Mouse (Mus musculus) neural tube, embryonic 15.5 days (tissue): ENCODE measurements around the gene Ifi203. TPM values are rescaled to one million over a fixed set of nuclear protein-coding genes. Genes with fewer than 3 reads are reported as not detected.
"Not testable (repeated sequence)": the region's sequence is repeated elsewhere in the genome, so short reads cannot be mapped to it uniquely, and the experiment has no call there.

Source experiments
- ATAC-seq: fragments of 200-750 bp; cut with Nextera tagmentation; 2 replicates; pipeline ENCODE4 v1.8.0; 2017; ENCODE audit warnings: mild to moderate bottlenecking, moderate TSS enrichment, moderate library complexity; ENCODE audit not compliant: low FRiP score
- H3K27ac ChIP-seq: fragments of 300-500 bp; sonication (generic); replicated peaks from 2 replicates; pipeline ENCODE4 v1.5.1; 2015; ENCODE audit warnings: mild to moderate bottlenecking, inconsistent platforms
- H3K27me3 ChIP-seq: fragments of 300-500 bp; sonication (generic); replicated peaks from 2 replicates; pipeline ENCODE4 v1.6.1; 2015; ENCODE audit warnings: inconsistent platforms
- H3K36me3 ChIP-seq: fragments of 300-500 bp; sonication (generic); 2 replicates; pipeline ENCODE4 v1.6.1; 2015; ENCODE audit warnings: inconsistent platforms
- H3K4me1 ChIP-seq: fragments of 300-500 bp; sonication (generic); 2 replicates; pipeline ENCODE4 v1.6.1; 2015; ENCODE audit warnings: inconsistent platforms
- H3K4me2 ChIP-seq: fragments of 300-500 bp; sonication (generic); 2 replicates; pipeline ENCODE4 v1.6.1; 2015; ENCODE audit warnings: inconsistent platforms, mild to moderate bottlenecking, moderate library complexity
- H3K4me3 ChIP-seq: fragments of 300-500 bp; sonication (generic); replicated peaks from 2 replicates; pipeline ENCODE4 v1.5.1; 2015; ENCODE audit warnings: mild to moderate bottlenecking, inconsistent platforms
- H3K9ac ChIP-seq: fragments of 300-500 bp; sonication (generic); replicated peaks from 2 replicates; pipeline ENCODE4 v1.6.1; 2015; ENCODE audit warnings: mild to moderate bottlenecking, inconsistent platforms
- H3K9me3 ChIP-seq: fragments of 300-500 bp; sonication (generic); replicated peaks from 2 replicates; pipeline ENCODE4 v1.6.1; 2016; ENCODE audit warnings: inconsistent platforms
- WGBS: fragments of 180-500 bp; shearing (Covaris S2); methylation state at CpG from one replicate; pipeline ENCODE4 v1.1.7; 2015; ENCODE audit warnings: mixed read lengths; 5-methylcytosine and 5-hydroxymethylcytosine counted together
- polyA plus RNA-seq: library from polyadenylated mRNA; unstranded; fragments of >200 nt; fragmentation: Nextera tagmentation; extraction: Ambion mirVana; gene quantifications from 2 replicates; pipeline ENCODE4 v1.2.1, GENCODE M21; 2015

The Ifi203 gene
- polyA plus RNA-seq, 1 experiment from 2014 or later: 0.69 TPM

GRCm38 (mm10) chr1:173942780-173943066 is 251 bp upstream of the Ifi203 start:
- H3K4me2 ChIP-seq, H3K4me3 ChIP-seq, H3K36me3 ChIP-seq, H3K9ac ChIP-seq, H3K4me1 ChIP-seq, H3K9me3 ChIP-seq, H3K27ac ChIP-seq, H3K27me3 ChIP-seq, ATAC-seq: not testable (repeated sequence)

- not testable (repeated sequence) for H3K27me3 ChIP-seq, ATAC-seq, H3K27ac ChIP-seq, H3K9me3 ChIP-seq, H3K9ac ChIP-seq, H3K36me3 ChIP-seq, H3K4me2 ChIP-seq, H3K4me3 ChIP-seq, H3K4me1 ChIP-seq
- 95% methylated on average over 2 of the region's 2 CpGs for WGBS
Measured at GRCm38 (mm10) chr1:173941522-173941921, 950 bp downstream of the Ifi203 start.

- not testable (repeated sequence) for H3K27ac ChIP-seq, H3K4me2 ChIP-seq, H3K27me3 ChIP-seq, H3K9me3 ChIP-seq, H3K4me1 ChIP-seq, ATAC-seq, H3K36me3 ChIP-seq, H3K9ac ChIP-seq, H3K4me3 ChIP-seq
- WGBS: 64% methylated on average over 3 of the region's 3 CpGs
Measured at GRCm38 (mm10) chr1:173919279-173919678, 23.2 kb downstream of the Ifi203 start.

- no peak for ATAC-seq
- Histone ChIP-seq H3K4me3 (no peak overlapping the region), H3K4me1 (no peaks in the 10 kb centered on the region), H3K9ac (no peak overlapping the region), H3K4me2 (no peak overlapping the region), H3K27ac (no peak overlapping the region), H3K27me3 (no peaks in the 10 kb centered on the region), H3K36me3 (no peaks in the 10 kb centered on the region), H3K9me3 (no peaks in the 10 kb centered on the region)
- 88% methylated on average over 2 of the region's 2 CpGs for WGBS
Measured at GRCm38 (mm10) chr1:173914559-173914958, 27.9 kb downstream of the Ifi203 start.

- H3K9ac ChIP-seq, H3K4me3 ChIP-seq, H3K4me2 ChIP-seq, ATAC-seq, H3K4me1 ChIP-seq, H3K27ac ChIP-seq, H3K9me3 ChIP-seq, H3K27me3 ChIP-seq, H3K36me3 ChIP-seq: not testable (repeated sequence)
Measured at GRCm38 (mm10) chr1:173913256-173913791, 29.1 kb downstream of the Ifi203 start.

- not testable (repeated sequence) for H3K27me3 ChIP-seq, H3K4me3 ChIP-seq, H3K9me3 ChIP-seq, H3K4me2 ChIP-seq, H3K9ac ChIP-seq, H3K4me1 ChIP-seq, H3K27ac ChIP-seq, H3K36me3 ChIP-seq, ATAC-seq
- WGBS: 90% methylated on average over 6 of the region's 6 CpGs
Measured at GRCm38 (mm10) chr1:173912548-173913255, 29.8 kb downstream of the Ifi203 start, which contains the start of gene Ifi211. TSS of gene Ifi211 (minus strand) at chr1:173913046.

- 95% methylated on average over 2 of the region's 2 CpGs for WGBS
- no peaks in the 10 kb centered on the region for H3K4me1 ChIP-seq
- H3K9me3 ChIP-seq: no peaks in the 10 kb centered on the region
- no peak overlapping the region for H3K4me2 ChIP-seq
- H3K27me3 ChIP-seq: no peaks in the 10 kb centered on the region
- no peak overlapping the region for H3K27ac ChIP-seq
- no peak for ATAC-seq
- no peak overlapping the region for H3K9ac ChIP-seq
- no peak overlapping the region for H3K4me3 ChIP-seq
- no peaks in the 10 kb centered on the region for H3K36me3 ChIP-seq
Measured at GRCm38 (mm10) chr1:173911808-173912464, 30.5 kb downstream of the Ifi203 start.

GRCm38 (mm10) chr1:173908390-173908789 is 34.1 kb downstream of the Ifi203 start:
- H3K9me3 ChIP-seq, ATAC-seq: not testable (repeated sequence)

GRCm38 (mm10) chr1:173905885-173906284 is 36.6 kb downstream of the Ifi203 start:
- not testable (repeated sequence) for ATAC-seq
- WGBS: 98% methylated on average over 4 of the region's 4 CpGs

More at GRCm38 (mm10) chr1:173908390-173908789, 34.1 kb downstream of the Ifi203 start:
- not testable (repeated sequence) for H3K4me1 ChIP-seq, H3K27ac ChIP-seq, H3K27me3 ChIP-seq, H3K9ac ChIP-seq, H3K4me2 ChIP-seq, H3K4me3 ChIP-seq, H3K36me3 ChIP-seq

GRCm38 (mm10) chr1:173889741-173890140 is 52.7 kb downstream of the Ifi203 start:
- H3K9me3 ChIP-seq, ATAC-seq, H3K36me3 ChIP-seq, H3K27ac ChIP-seq, H3K4me1 ChIP-seq, H3K9ac ChIP-seq, H3K4me2 ChIP-seq, H3K4me3 ChIP-seq, H3K27me3 ChIP-seq: not testable (repeated sequence)

More at GRCm38 (mm10) chr1:173905885-173906284, 36.6 kb downstream of the Ifi203 start:
- not testable (repeated sequence) for H3K4me1 ChIP-seq, H3K4me2 ChIP-seq, H3K27me3 ChIP-seq, H3K4me3 ChIP-seq, H3K9me3 ChIP-seq, H3K36me3 ChIP-seq, H3K9ac ChIP-seq, H3K27ac ChIP-seq

GRCm38 (mm10) chr1:173887026-173887787 is 55.3 kb downstream of the Ifi203 start:
- WGBS: 78% methylated on average over 1 of the region's 2 CpGs

More at GRCm38 (mm10) chr1:173887026-173887787, 55.3 kb downstream of the Ifi203 start:
- H3K27me3 ChIP-seq, H3K4me1 ChIP-seq, H3K9me3 ChIP-seq, H3K27ac ChIP-seq, H3K4me2 ChIP-seq, ATAC-seq, H3K36me3 ChIP-seq, H3K4me3 ChIP-seq, H3K9ac ChIP-seq: not testable (repeated sequence)
